Mouse (Mus musculus): ENCODE measurements at regions not wholly inside any gene's neighbourhood (a gene's known extent, or its start where the extent isn't known, plus 50 kb on each side); places are given as distances from the start of the nearest gene placed in this dataset.

DNA sequence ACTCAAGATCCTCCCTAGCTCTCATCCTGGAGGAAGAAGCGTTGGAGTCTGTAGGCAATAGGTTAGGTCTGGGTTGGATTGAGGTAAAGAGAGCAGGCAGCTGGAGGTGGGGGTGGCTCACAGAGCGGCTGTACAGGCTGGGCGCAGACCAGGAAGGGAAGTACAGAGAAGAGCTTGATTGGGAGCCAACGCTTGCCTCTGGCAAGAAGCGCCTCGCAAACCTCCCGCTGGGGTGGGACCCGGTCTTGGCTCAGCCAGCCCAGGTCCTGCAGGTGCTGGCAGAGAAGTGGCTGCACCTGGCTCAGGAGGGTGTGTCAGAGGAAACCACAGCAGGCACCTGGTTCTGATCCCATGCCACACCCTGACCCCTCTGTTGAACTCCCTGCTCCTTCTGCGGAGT, 176.8 kb upstream of the Klf3 start:
- TF ChIP-seq CTCF (conservative IDR thresholded peaks at IDR 0.05 in 1 of 2, IDR thresholded peaks at IDR 0.05 in 1 of 2; ENCODE audit: low read depth in 2 of 2, low read length in 2 of 2) (no peak), MYC (IDR thresholded peaks at IDR 0.05; ENCODE audit: low read depth, low read length) (no peak), ZNF384 (IDR thresholded peaks at IDR 0.05; ENCODE audit: low read depth, low read length) (no peak), POLR2A (IDR thresholded peaks at IDR 0.05; ENCODE audit: low read depth, low read length) (no peak), MEF2A (IDR thresholded peaks at IDR 0.05; ENCODE audit: borderline replicate concordance, low read depth, low read length) (no peak), TCF12 (IDR thresholded peaks at IDR 0.05; ENCODE audit: low read depth, low read length) (peak; percentile 69), JUN (IDR thresholded peaks at IDR 0.05; ENCODE audit: insufficient read depth, low read depth, low read length) (no peak), CHD2 (IDR thresholded peaks at IDR 0.05; ENCODE audit: low read length) (no peak), NRF1 (IDR thresholded peaks at IDR 0.05; ENCODE audit: low read depth, low read length) (no peak), MAZ (IDR thresholded peaks at IDR 0.05; ENCODE audit: low read depth, low read length) (no peak), EP300 (IDR thresholded peaks at IDR 0.05; ENCODE audit: low read length) (no peak), E2F4 (IDR thresholded peaks at IDR 0.05; ENCODE audit: insufficient replicate concordance, low read depth, low read length) (no peak)

Data from CH12.LX (cell line).